Comparison of ENCODE assay signal across 31 mouse cellular contexts in the genomic region with DNA sequence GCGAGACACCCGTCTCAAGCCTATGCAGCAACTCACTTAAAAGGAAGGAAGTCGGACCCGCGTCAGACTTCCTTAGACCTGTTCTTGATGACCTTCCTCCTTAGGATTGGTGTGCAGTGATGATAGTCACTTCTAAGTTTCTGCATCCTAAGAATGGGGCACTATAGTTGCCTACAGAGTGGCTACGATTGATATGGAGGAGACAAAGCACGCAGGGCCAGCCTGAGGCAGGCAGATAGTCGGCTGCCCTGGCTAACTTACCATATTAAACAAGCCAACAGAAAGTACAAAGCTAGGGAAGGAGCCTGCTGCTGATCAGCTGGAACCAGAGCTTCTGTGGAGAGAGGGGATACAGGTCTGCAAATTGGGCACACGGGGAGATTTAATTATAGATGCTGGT. TPM values are rescaled to one million over a fixed set of nuclear protein-coding genes. Genes with fewer than 3 reads are reported as not detected.
DNase-seq lines count a peak whose midpoint lies in the region; ATAC-seq and TF ChIP-seq lines count a peak whose summit lies in the region.
"Had no signal": no experiment of that assay in that cellular context is flagged by ENCODE, and none has a peak within 500 bp of the region (broad histone marks: within the 10 kb centered on the region; RNA-seq: fewer than 3 reads in every experiment).

No protein-coding gene starts in this region.

- H3K27me3 ChIP-seq in liver, embryonic 12.5 days (replicated peaks), result no peaks in the 10 kb centered on the region
- H3K27me3 ChIP-seq in liver, postnatal 0 days (ENCODE audit: insufficient read depth, low read length), result no peaks in the 10 kb centered on the region
- no peaks in the 10 kb centered on the region for H3K27me3 ChIP-seq in heart, embryonic 10.5 days (ENCODE audit: insufficient read depth, poor library complexity, severe bottlenecking)
- no peaks in the 10 kb centered on the region for H3K27me3 ChIP-seq in midbrain, embryonic 14.5 days (ENCODE audit: control insufficient read depth, insufficient read depth, low read length)
- H3K27me3 ChIP-seq: heart, embryonic 15.5 days; hindbrain, embryonic 13.5 days; limb, embryonic 12.5 days; neural tube, embryonic 13.5 days had no signal

- DNase-seq in c-Kit-positive CD71-positive TER-119-positive erythroid progenitor cells, embryonic 14.5 days (ENCODE audit: low spot score), result peak; percentile 57
- DNase-seq in liver, postnatal 0 days, result no peak
- DNase-seq in MN1 (ENCODE audit: low spot score), result no peak
- DNase-seq in ovary, postnatal 10 days (ENCODE audit: low spot score), result no peak
- no peak for DNase-seq in heart, embryonic 10.5 days (ENCODE audit: low spot score)
- no peak for DNase-seq in midbrain, embryonic 14.5 days
- DNase-seq: adrenal gland, postnatal 25 days; cerebellum, adult 8-10 months; gastrocnemius, postnatal 10 days; heart, postnatal 36 days; kidney, adult 9 months; kidney, postnatal 25 days; lung, adult 18-20 months; right cerebral cortex, postnatal 14 days had no signal

- no peak overlapping the region for H3K9ac ChIP-seq in liver, embryonic 12.5 days
- H3K9ac ChIP-seq in liver, postnatal 0 days (replicated peaks), result no peak overlapping the region
- no peak overlapping the region for H3K9ac ChIP-seq in midbrain, embryonic 14.5 days (replicated peaks; ENCODE audit: low read length)
- H3K9ac ChIP-seq: heart, embryonic 15.5 days; hindbrain, embryonic 13.5 days; limb, embryonic 12.5 days; midbrain, embryonic 12.5 days; neural tube, embryonic 13.5 days had no signal

- H3K4me1 ChIP-seq in liver, embryonic 12.5 days, result peaks cover 56% of the 10 kb centered on the region
- 0 out of 2 replicates have a peak, but pooled peaks cover 3% of the 10 kb centered on the region for H3K4me1 ChIP-seq in liver, postnatal 0 days (ENCODE audit: insufficient read depth)
- peaks cover 23% of the 10 kb centered on the region for H3K4me1 ChIP-seq in heart, embryonic 10.5 days
- H3K4me1 ChIP-seq in midbrain, embryonic 14.5 days (ENCODE audit: control insufficient read depth, insufficient read depth, low read length), result peaks cover 12% of the 10 kb centered on the region; the same call in 1 of the 2 replicates

- ATAC-seq in erythroblast, adult 5-6 weeks (replicated peaks; ENCODE audit: low FRiP score, poor library complexity, severe bottlenecking), result peak; percentile 41; the same call in 1 of the 2 replicates
- peak; percentile 84 for ATAC-seq in liver, embryonic 12.5 days
- peak; percentile 54 for ATAC-seq in liver, postnatal 0 days
- no peak for ATAC-seq in midbrain, embryonic 14.5 days (ENCODE audit: low FRiP score, low TSS enrichment)
- ATAC-seq: CD4-positive, CD25-positive, alpha-beta regulatory T cell, adult 4 months; intestine, postnatal 0 days; lung, postnatal 0 days had no signal

- H3K36me3 ChIP-seq in liver, embryonic 12.5 days, result no peaks in the 10 kb centered on the region
- no peaks in the 10 kb centered on the region for H3K36me3 ChIP-seq in liver, postnatal 0 days (replicated peaks; ENCODE audit: insufficient read depth, low read length)
- no peaks in the 10 kb centered on the region for H3K36me3 ChIP-seq in heart, embryonic 10.5 days
- no peaks in the 10 kb centered on the region for H3K36me3 ChIP-seq in midbrain, embryonic 14.5 days (ENCODE audit: control insufficient read depth, insufficient read depth, low read length)
- H3K36me3 ChIP-seq: heart, embryonic 15.5 days; hindbrain, embryonic 13.5 days; limb, embryonic 12.5 days; midbrain, embryonic 12.5 days; neural tube, embryonic 13.5 days had no signal

- 0 out of 2 replicates have a peak, but pooled peaks have one; percentile 60 for TF ChIP-seq EP300 in liver, postnatal 0 days (IDR thresholded peaks at IDR 0.05; ENCODE audit: low read depth)

- peak overlapping the region; percentile 45; the same call in 1 of the 2 replicates for H3K27ac ChIP-seq in liver, embryonic 12.5 days
- no peak overlapping the region for H3K27ac ChIP-seq in liver, postnatal 0 days (ENCODE audit: low read depth)
- H3K27ac ChIP-seq in heart, embryonic 10.5 days, result no peak overlapping the region
- no peak overlapping the region for H3K27ac ChIP-seq in midbrain, embryonic 14.5 days (replicated peaks; ENCODE audit: low read depth, low read length)
- H3K27ac ChIP-seq: heart, embryonic 15.5 days; hindbrain, embryonic 13.5 days; limb, embryonic 12.5 days; macrophage; midbrain, embryonic 12.5 days; neural tube, embryonic 13.5 days had no signal

- 16% methylated on average over 9 of the region's 9 CpGs for WGBS in liver, embryonic 12.5 days (ENCODE audit: insufficient replicate concordance)
- WGBS in liver, postnatal 0 days (ENCODE audit: insufficient replicate concordance), result 28% methylated on average over 9 of the region's 9 CpGs
- 70% methylated on average over 9 of the region's 9 CpGs for WGBS in heart, embryonic 10.5 days
- WGBS in midbrain, embryonic 14.5 days, result 79% methylated on average over 9 of the region's 9 CpGs

- peak overlapping the region; percentile 24 for H3K4me2 ChIP-seq in liver, embryonic 12.5 days
- no peak overlapping the region; the same call in 1 of the 2 replicates for H3K4me2 ChIP-seq in liver, postnatal 0 days (ENCODE audit: low read depth, low read length)
- no peak overlapping the region for H3K4me2 ChIP-seq in midbrain, embryonic 14.5 days (ENCODE audit: low read length)
- H3K4me2 ChIP-seq: heart, embryonic 15.5 days; hindbrain, embryonic 13.5 days; limb, embryonic 12.5 days; midbrain, embryonic 12.5 days; neural tube, embryonic 13.5 days had no signal

- no peak for TF ChIP-seq CTCF in liver, postnatal 0 days (IDR thresholded peaks at IDR 0.05; ENCODE audit: low read depth)

- H3K4me3 ChIP-seq in liver, embryonic 12.5 days, result no peak overlapping the region
- H3K4me3 ChIP-seq in liver, postnatal 0 days (ENCODE audit: low read depth, low read length), result no peak overlapping the region
- no peak overlapping the region for H3K4me3 ChIP-seq in heart, embryonic 10.5 days
- H3K4me3 ChIP-seq in midbrain, embryonic 14.5 days (replicated peaks; ENCODE audit: low read depth, low read length), result no peak overlapping the region
- H3K4me3 ChIP-seq: heart, embryonic 15.5 days; hindbrain, embryonic 13.5 days; limb, embryonic 12.5 days; midbrain, embryonic 12.5 days; neural tube, embryonic 13.5 days had no signal

- no peaks in the 10 kb centered on the region for H3K9me3 ChIP-seq in liver, embryonic 12.5 days (replicated peaks)
- H3K9me3 ChIP-seq in liver, postnatal 0 days (ENCODE audit: low read length), result no peaks in the 10 kb centered on the region
- H3K9me3 ChIP-seq in heart, embryonic 10.5 days, result no peaks in the 10 kb centered on the region
- no peaks in the 10 kb centered on the region for H3K9me3 ChIP-seq in midbrain, embryonic 14.5 days (ENCODE audit: control insufficient read depth, low read length)
- H3K9me3 ChIP-seq: heart, embryonic 15.5 days; hindbrain, embryonic 13.5 days; limb, embryonic 12.5 days; midbrain, embryonic 12.5 days; neural tube, embryonic 13.5 days had no signal

RNA-seq across cellular contexts. Expression of gene Noxa1, which starts 36.7 kb away (rescaled TPM):
- not detected in 2 replicates for total RNA-seq in erythroblast, adult 5-6 weeks (2015; ENCODE audit: low replicate concordance)
- total RNA-seq in erythroblast, adult 5-6 weeks (2017; ENCODE audit: low replicate concordance), result not detected in 2 replicates
- 0.64 and 0.71 TPM in 2 replicates for polyA plus RNA-seq in liver, embryonic 12.5 days (2016; fragmentation: Nextera tagmentation; extraction: Ambion mirVana)
- 0.52 and 0.59 TPM in 2 replicates for polyA plus RNA-seq in liver, postnatal 0 days (2015; fragmentation: Nextera tagmentation; extraction: Ambion mirVana)
- 0.14 TPM in 1 of 2 replicates, not detected in the other for polyA plus RNA-seq in heart, embryonic 10.5 days (2016; fragmentation: Nextera tagmentation; extraction: Ambion mirVana)
- polyA plus RNA-seq in midbrain, embryonic 14.5 days (2014; fragmentation: Nextera tagmentation; extraction: Ambion mirVana), result not detected in 2 replicates
- total RNA-seq: adrenal gland, adult 18-20 months; adrenal gland, postnatal 25 days; gastrocnemius, postnatal 10 days; heart, adult 8-10 months; heart, postnatal 36 days; layer of hippocampus, adult 18-20 months; layer of hippocampus, postnatal 10 days; left cerebral cortex, adult 18-20 months; left cerebral cortex, postnatal 14 days had no signal
- polyA plus RNA-seq: hindbrain, embryonic 13.5 days; limb, embryonic 12.5 days; macrophage; midbrain, embryonic 12.5 days; neural tube, embryonic 13.5 days had no signal

RNA-seq across cellular contexts. Expression of gene Nrarp, which starts 49.0 kb away (rescaled TPM):
- not detected in 2 replicates for total RNA-seq in erythroblast, adult 5-6 weeks (2015; ENCODE audit: low replicate concordance)
- total RNA-seq in erythroblast, adult 5-6 weeks (2017; ENCODE audit: low replicate concordance), result 0.51 TPM in 1 of 2 replicates, not detected in the other
- polyA plus RNA-seq in liver, embryonic 12.5 days (2016; fragmentation: Nextera tagmentation; extraction: Ambion mirVana), result 5.9 and 6.2 TPM in 2 replicates
- 1.3 and 1.7 TPM in 2 replicates for polyA plus RNA-seq in liver, postnatal 0 days (2015; fragmentation: Nextera tagmentation; extraction: Ambion mirVana)
- 5.7 and 5.9 TPM in 2 replicates for polyA plus RNA-seq in heart, embryonic 10.5 days (2016; fragmentation: Nextera tagmentation; extraction: Ambion mirVana)
- 13.0 and 20.8 TPM in 2 replicates for polyA plus RNA-seq in midbrain, embryonic 14.5 days (2014; fragmentation: Nextera tagmentation; extraction: Ambion mirVana)
- polyA plus RNA-seq: macrophage had no signal

RNA-seq across cellular contexts. Expression of gene Entpd8, which starts 51.5 kb away (rescaled TPM):
- total RNA-seq in erythroblast, adult 5-6 weeks (2015; ENCODE audit: low replicate concordance), result not detected in 2 replicates
- not detected in 2 replicates for total RNA-seq in erythroblast, adult 5-6 weeks (2017; ENCODE audit: low replicate concordance)
- 1.2 and 1.4 TPM in 2 replicates for polyA plus RNA-seq in liver, embryonic 12.5 days (2016; fragmentation: Nextera tagmentation; extraction: Ambion mirVana)
- polyA plus RNA-seq in liver, postnatal 0 days (2015; fragmentation: Nextera tagmentation; extraction: Ambion mirVana), result 23.8 and 25.9 TPM in 2 replicates
- 0.13 TPM in 1 of 2 replicates, not detected in the other for polyA plus RNA-seq in heart, embryonic 10.5 days (2016; fragmentation: Nextera tagmentation; extraction: Ambion mirVana)
- not detected in 2 replicates for polyA plus RNA-seq in midbrain, embryonic 14.5 days (2014; fragmentation: Nextera tagmentation; extraction: Ambion mirVana)
- total RNA-seq: adrenal gland, adult 18-20 months; adrenal gland, postnatal 25 days; gastrocnemius, postnatal 10 days; heart, adult 8-10 months; heart, postnatal 36 days; layer of hippocampus, adult 18-20 months; layer of hippocampus, postnatal 10 days; left cerebral cortex, adult 18-20 months; left cerebral cortex, postnatal 14 days had no signal
- polyA plus RNA-seq: heart, embryonic 15.5 days; hindbrain, embryonic 13.5 days; limb, embryonic 12.5 days; macrophage; midbrain, embryonic 12.5 days; neural tube, embryonic 13.5 days had no signal

Comparison
In these comparisons a context has a peak if more than half of its experiments do, and no peak if none do; other contexts are left out.
1. RNA of gene Entpd8, which starts 51.5 kb away (polyA plus RNA-seq): 23.8 to 25.9 TPM in liver, postnatal 0 days; 1.2 to 1.4 TPM in liver, embryonic 12.5 days, not detected in midbrain, embryonic 14.5 days and 0.13 TPM in heart, embryonic 10.5 days; every median in the first group is over 10 times any median in the second.